ENCODE assay signal across 13 mouse cellular contexts in the genomic region with DNA sequence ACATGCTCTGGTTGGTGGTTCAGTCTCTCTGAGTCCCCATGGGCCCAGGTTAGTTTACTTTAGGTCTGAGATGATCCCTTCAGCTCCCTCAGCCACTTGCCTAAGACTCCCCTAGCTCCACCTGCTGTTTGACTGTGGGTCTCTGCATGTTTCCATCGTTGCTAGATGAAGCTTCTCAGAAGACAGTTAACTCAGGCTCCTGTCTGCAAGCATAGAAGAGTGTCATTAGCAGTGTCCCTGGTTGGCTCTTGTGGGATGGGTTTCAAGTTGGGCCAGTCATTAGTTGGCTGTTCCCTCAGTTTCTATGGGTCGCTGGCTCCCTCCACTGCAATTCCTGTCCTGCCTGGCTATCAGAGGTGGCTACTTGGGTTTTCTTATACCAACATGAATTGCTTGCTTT. TPM values are rescaled to one million over a fixed set of nuclear protein-coding genes. Genes with fewer than 3 reads are reported as not detected.
DNase-seq lines count a peak whose midpoint lies in the region; ATAC-seq and TF ChIP-seq lines count a peak whose summit lies in the region.
"Had no signal": no experiment of that assay in that cellular context is flagged by ENCODE, and none has a peak within 500 bp of the region (broad histone marks: within the 10 kb centered on the region; RNA-seq: fewer than 3 reads in every experiment).

No protein-coding gene starts in this region.

- peaks cover 11% of the 10 kb centered on the region; the same call in 1 of the 2 replicates for H3K36me3 ChIP-seq in kidney, postnatal 0 days (ENCODE audit: insufficient read depth, low read length)
- H3K36me3 ChIP-seq in CH12.LX (replicated peaks in 1 of 2; ENCODE audit: control insufficient read depth in 1 of 2, insufficient read depth in 1 of 2, low read length in 1 of 2) = peaks cover 24 to 38% of the 10 kb centered on the region in 2 experiments

- H3K9ac ChIP-seq in kidney, postnatal 0 days (ENCODE audit: low read depth, low read length) = no peak overlapping the region
- H3K9ac ChIP-seq in CH12.LX (ENCODE audit: insufficient read depth, low read depth) = no peak overlapping the region
- H3K9ac ChIP-seq: forebrain, embryonic 15.5 days; hindbrain, embryonic 15.5 days had no signal

- H3K27ac ChIP-seq in kidney, postnatal 0 days = no peak overlapping the region
- H3K27ac ChIP-seq in CH12.LX (ENCODE audit: insufficient read depth, low read depth) = no peak overlapping the region
- H3K27ac ChIP-seq: forebrain, embryonic 15.5 days; hindbrain, embryonic 15.5 days had no signal

- no peak overlapping the region for H3K4me2 ChIP-seq in kidney, postnatal 0 days (ENCODE audit: low read length)
- H3K4me2 ChIP-seq in CH12.LX (ENCODE audit: insufficient read depth, low read depth, poor library complexity, severe bottlenecking) = no peak overlapping the region
- H3K4me2 ChIP-seq: forebrain, embryonic 15.5 days; hindbrain, embryonic 15.5 days had no signal

- peaks cover 6% of the 10 kb centered on the region; the same call in 1 of the 2 replicates for H3K4me1 ChIP-seq in kidney, postnatal 0 days (replicated peaks; ENCODE audit: insufficient read depth, low read length)
- H3K4me1 ChIP-seq in CH12.LX (ENCODE audit: control insufficient read depth in 1 of 2, insufficient read depth in 2 of 2) = peaks cover 2 to 3% of the 10 kb centered on the region in 2 experiments; a peak in 3 of 4 replicates

- 36% methylated on average over 2 of the region's 2 CpGs for WGBS in kidney, postnatal 0 days

- no peaks in the 10 kb centered on the region for H3K27me3 ChIP-seq in kidney, postnatal 0 days (ENCODE audit: insufficient read depth, low read length)
- no peaks in the 10 kb centered on the region for H3K27me3 ChIP-seq in CH12.LX (replicated peaks)
- H3K27me3 ChIP-seq: forebrain, embryonic 15.5 days; hindbrain, embryonic 15.5 days had no signal

- no peak for ATAC-seq in kidney, postnatal 0 days (replicated peaks; ENCODE audit: low FRiP score, low read depth)
- ATAC-seq: forebrain, embryonic 15.5 days had no signal

- in situ Hi-C loops in CH12.LX (cut with MboI; ENCODE audit: low pct_ligation_motif_present, low pct_unique_long_range_greater_than_20kb, low sequenced_read_pairs) = no loop called here

- no peak for TF ChIP-seq EP300 in CH12.LX (IDR thresholded peaks at IDR 0.05; ENCODE audit: low read length)

- H3K4me3 ChIP-seq in kidney, postnatal 0 days (replicated peaks; ENCODE audit: low read depth, low read length) = no peak overlapping the region
- no peak overlapping the region for H3K4me3 ChIP-seq in CH12.LX (replicated peaks in 1 of 3; ENCODE audit: low read depth in 2 of 3, low read length in 2 of 3, poor library complexity in 1 of 3)
- H3K4me3 ChIP-seq: forebrain, embryonic 15.5 days; hindbrain, embryonic 15.5 days had no signal

- TF ChIP-seq RAD21 in CH12.LX (IDR thresholded peaks at IDR 0.05; ENCODE audit: low read depth, low read length) = no peak

- peak; percentile 33; the same call in 1 of the 2 replicates for TF ChIP-seq CTCF in kidney, postnatal 0 days (IDR thresholded peaks at IDR 0.05; ENCODE audit: low read depth)
- TF ChIP-seq CTCF in CH12.LX (conservative IDR thresholded peaks at IDR 0.05 in 1 of 2, IDR thresholded peaks at IDR 0.05 in 1 of 2; ENCODE audit: low read depth in 2 of 2, low read length in 2 of 2) = peak in 1 of 2 experiments; percentile 29; a peak in 2 of 4 replicates

- DNase-seq in kidney, postnatal 0 days (ENCODE audit: low spot score) = no peak
- no peak for DNase-seq in kidney, adult 9 months
- DNase-seq in 3T3-L1 (ENCODE audit: low read depth, low spot score) (peak; percentile 46), CH12.LX (ENCODE audit: extremely low read depth) (no peak)
- DNase-seq in embryo, embryonic 9.5 days (ENCODE audit: extremely low spot score) = peak; percentile 50
- no peak for DNase-seq in urinary bladder, postnatal 36 days (ENCODE audit: low spot score in 2 of 2)
- DNase-seq in cerebellum, adult 11-12 months = no peak
- DNase-seq: cerebellum, adult 11 months; gastrocnemius, postnatal 25 days; kidney, postnatal 10 days; thymus, adult 18-20 months had no signal

- H3K9me3 ChIP-seq in kidney, postnatal 0 days (replicated peaks; ENCODE audit: low read length) = no peaks in the 10 kb centered on the region
- no peaks in the 10 kb centered on the region for H3K9me3 ChIP-seq in CH12.LX (replicated peaks; ENCODE audit: low read length)
- H3K9me3 ChIP-seq: forebrain, embryonic 15.5 days; hindbrain, embryonic 15.5 days had no signal

- dilution Hi-C loops in CH12.LX (cut with MboI; ENCODE audit: extremely low pct_ligation_motif_present, extremely low pct_unique_long_range_greater_than_20kb, low sequenced_read_pairs) = no loop called here

- peaks cover 24% of the 10 kb centered on the region for H3K79me2 ChIP-seq in CH12.LX (replicated peaks; ENCODE audit: control insufficient read depth, extremely low read depth, insufficient read depth, poor library complexity, severe bottlenecking)

- TF ChIP-seq POLR2A in CH12.LX (IDR thresholded peaks at IDR 0.05; ENCODE audit: low read depth, low read length) = peak; percentile 54; the same call in 1 of the 2 replicates

TF ChIP-seq in CH12.LX, 34 proteins besides CTCF, POLR2A, EP300 and RAD21:
- TF ChIP-seq POLR2AphosphoS2 (IDR thresholded peaks at IDR 0.05; ENCODE audit: low read depth, low read length) (peak; percentile 86; the same call in 1 of the 2 replicates), SMC3 (IDR thresholded peaks at IDR 0.05; ENCODE audit: low read depth, low read length) (no peak)

RNA-seq across cellular contexts. Expression of gene Ran, which starts 5.2 kb away (rescaled TPM):
- polyA plus RNA-seq in kidney, postnatal 0 days (2015; fragmentation: Nextera tagmentation; extraction: Ambion mirVana) = 392 and 446 TPM in 2 replicates
- total RNA-seq in CH12.LX (2012; rRNA removed) = 847 and 977 TPM in 2 replicates
- 1,083 and 1,183 TPM in 2 replicates for total RNA-seq in CH12.LX (2014; rRNA removed)
- 1,512 and 1,664 TPM in 2 replicates for polyA plus RNA-seq in CH12.LX (2012; ENCODE audit: insufficient read length, low read depth)

RNA-seq across cellular contexts. Expression of gene Stx2, which starts 16.7 kb away (rescaled TPM):
- 32.7 and 33.0 TPM in 2 replicates for polyA plus RNA-seq in kidney, postnatal 0 days (2015; fragmentation: Nextera tagmentation; extraction: Ambion mirVana)
- total RNA-seq in CH12.LX (2012; rRNA removed) (3.4 and 5.2 TPM in 2 replicates), CH12.LX (2014; rRNA removed) (0.74 and 1.2 TPM in 2 replicates)
- polyA plus RNA-seq in CH12.LX (2012; ENCODE audit: insufficient read length, low read depth) = 1.9 and 2.5 TPM in 2 replicates

Comparison
In these comparisons a context has a peak if more than half of its experiments do, and no peak if none do; other contexts are left out.
1. DNase-seq: peak in 3T3-L1 (single experiment) and embryo, embryonic 9.5 days (single experiment); none in kidney, postnatal 0 days (single experiment), kidney, adult 9 months (single experiment), CH12.LX (single experiment), urinary bladder, postnatal 36 days (0 of 2) and cerebellum, adult 11-12 months (single experiment).